Mouse (Mus musculus) CH12.LX (cell line): Measurements from ENCODE around the gene Rasa4. TPM values are rescaled to one million over a fixed set of nuclear protein-coding genes. Genes with fewer than 3 reads are reported as not detected.

Experiments used
- DNase-seq: peaks from one replicate; pipeline ENCODE4 v3.0.0-alpha.2; 2013; ENCODE audit errors: extremely low read depth
- H3K27ac ChIP-seq: 2 replicates; pipeline ENCODE4 v1.5.1; 2012; ENCODE audit warnings: low read depth, mild to moderate bottlenecking, control low read depth, moderate library complexity; ENCODE audit not compliant: insufficient read depth
- H3K27me3 ChIP-seq: replicated peaks from 2 replicates; pipeline ENCODE3; 2012; ENCODE audit warnings: inconsistent platforms
- H3K36me3 ChIP-seq, 2 experiments: replicated peaks in 1 of 2; 2 replicates each; pipeline versions ENCODE3 to v1.6.1; 2012; ENCODE audit warnings: inconsistent platforms in 1 of 2, low read length in 1 of 2, mild to moderate bottlenecking in 1 of 2, mixed read lengths in 1 of 2, moderate library complexity in 1 of 2; ENCODE audit not compliant: control insufficient read depth in 1 of 2, insufficient read depth in 1 of 2
- H3K4me1 ChIP-seq, 2 experiments: 2 replicates each; pipeline ENCODE4 v1.6.1; 2012; ENCODE audit warnings: inconsistent platforms in 1 of 2, moderate library complexity in 1 of 2; ENCODE audit not compliant: insufficient read depth in 2 of 2, control insufficient read depth in 1 of 2
- H3K4me2 ChIP-seq: 2 replicates; pipeline ENCODE4 v1.6.1; 2012; ENCODE audit warnings: low read depth, mild to moderate bottlenecking, control low read depth; ENCODE audit not compliant: poor library complexity, insufficient read depth, severe bottlenecking
- H3K4me3 ChIP-seq, 3 experiments: fragments of 150-350 bp in 1 of 3; sonication (generic) in 1 of 3; replicated peaks in 1 of 3; 2 replicates each; pipeline versions ENCODE3 to v1.5.1; 2011 to 2012; ENCODE audit warnings: low read depth in 2 of 3, low read length in 2 of 3, mild to moderate bottlenecking in 2 of 3, moderate library complexity in 2 of 3, control low read depth in 1 of 3, improper control_type of control experiment in 1 of 3, inconsistent platforms in 1 of 3, mixed read lengths in 1 of 3; ENCODE audit not compliant: poor library complexity in 1 of 3
- H3K79me2 ChIP-seq: replicated peaks from 2 replicates; pipeline ENCODE4 v1.6.1; 2012; ENCODE audit warnings: mild to moderate bottlenecking, moderate library complexity; ENCODE audit not compliant: control insufficient read depth, poor library complexity, insufficient read depth, severe bottlenecking; ENCODE audit errors: extremely low read depth
- H3K9ac ChIP-seq: 2 replicates; pipeline ENCODE4 v1.6.1; 2012; ENCODE audit warnings: low read depth, mild to moderate bottlenecking, control low read depth, moderate library complexity; ENCODE audit not compliant: insufficient read depth
- H3K9me3 ChIP-seq: replicated peaks from 2 replicates; pipeline ENCODE3; 2012; ENCODE audit warnings: low read length, inconsistent platforms, mixed read lengths
- BHLHE40 ChIP-seq: IDR thresholded peaks from 2 replicates; pipeline ENCODE4 v1.6.1; 2011; ENCODE audit warnings: mild to moderate bottlenecking, low read depth, low read length, improper control_type of control experiment
- CTCF ChIP-seq, 2 experiments: IDR thresholded peaks in 1 of 2; conservative IDR thresholded peaks in 1 of 2; 2 replicates each; pipeline ENCODE4 v1.5.1; 2011 to 2012; ENCODE audit warnings: low read depth in 2 of 2, low read length in 2 of 2, improper control_type of control experiment in 1 of 2, inconsistent platforms in 1 of 2, mild to moderate bottlenecking in 1 of 2, moderate library complexity in 1 of 2
- ELF1 ChIP-seq: IDR thresholded peaks from 2 replicates; pipeline ENCODE4 v1.6.1; 2014; ENCODE audit warnings: low read depth, mild to moderate bottlenecking, inconsistent platforms, low read length, improper control_type of control experiment
- EP300 ChIP-seq: IDR thresholded peaks from 2 replicates; pipeline ENCODE4 v1.6.1; 2011; ENCODE audit warnings: low read length, improper control_type of control experiment
- GABPA ChIP-seq: IDR thresholded peaks from 2 replicates; pipeline ENCODE4 v1.6.1; 2012; ENCODE audit warnings: low read depth, low read length, improper control_type of control experiment, inconsistent platforms; ENCODE audit not compliant: insufficient replicate concordance
- HCFC1 ChIP-seq: IDR thresholded peaks from 2 replicates; pipeline ENCODE4 v1.6.1; 2012; ENCODE audit warnings: low read depth, mild to moderate bottlenecking, inconsistent platforms, low read length, improper control_type of control experiment
- IRF4 ChIP-seq: IDR thresholded peaks from 2 replicates; pipeline ENCODE4 v1.6.1; 2014; ENCODE audit warnings: low read depth, mild to moderate bottlenecking, inconsistent platforms, low read length, improper control_type of control experiment
- NELFE ChIP-seq: IDR thresholded peaks from 2 replicates; pipeline ENCODE4 v1.6.1; 2011; ENCODE audit warnings: low read depth, low read length, improper control_type of control experiment
- PAX5 ChIP-seq: IDR thresholded peaks from 2 replicates; pipeline ENCODE4 v1.6.1; 2012; ENCODE audit warnings: low read length, inconsistent platforms, mixed read lengths
- POLR2A ChIP-seq: IDR thresholded peaks from 2 replicates; pipeline ENCODE4 v1.6.1; 2011; ENCODE audit warnings: low read depth, mild to moderate bottlenecking, improper control_type of control experiment, low read length
- POLR2AphosphoS2 ChIP-seq: IDR thresholded peaks from 2 replicates; pipeline ENCODE4 v1.6.1; 2011; ENCODE audit warnings: low read depth, low read length, improper control_type of control experiment
- RAD21 ChIP-seq: IDR thresholded peaks from 2 replicates; pipeline ENCODE4 v1.6.1; 2011; ENCODE audit warnings: low read depth, mild to moderate bottlenecking, low read length, improper control_type of control experiment, moderate library complexity
- RCOR1 ChIP-seq: conservative IDR thresholded peaks from 2 replicates; pipeline ENCODE4 v1.6.1; 2012; ENCODE audit warnings: low read depth, mild to moderate bottlenecking, inconsistent platforms, low read length, improper control_type of control experiment
- SIN3A ChIP-seq: IDR thresholded peaks from 2 replicates; pipeline ENCODE4 v1.6.1; 2012; ENCODE audit warnings: low read length, improper control_type of control experiment, inconsistent platforms
- SMC3 ChIP-seq: IDR thresholded peaks from 2 replicates; pipeline ENCODE4 v1.6.1; 2011; ENCODE audit warnings: low read depth, low read length, improper control_type of control experiment
- TCF12 ChIP-seq: IDR thresholded peaks from 2 replicates; pipeline ENCODE4 v1.6.1; 2014; ENCODE audit warnings: low read depth, mild to moderate bottlenecking, inconsistent platforms, low read length, improper control_type of control experiment
- UBTF ChIP-seq: IDR thresholded peaks from 2 replicates; pipeline ENCODE4 v1.6.1; 2012; ENCODE audit warnings: low read depth, mild to moderate bottlenecking, inconsistent platforms, low read length, improper control_type of control experiment, moderate library complexity
- USF1 ChIP-seq: IDR thresholded peaks from 2 replicates; pipeline ENCODE4 v1.6.1; 2014; ENCODE audit warnings: low read depth, mild to moderate bottlenecking, inconsistent platforms, low read length, improper control_type of control experiment
- ZC3H11A ChIP-seq: IDR thresholded peaks from 2 replicates; pipeline ENCODE4 v1.6.1; 2012; ENCODE audit warnings: low read depth, mild to moderate bottlenecking, inconsistent platforms, low read length, improper control_type of control experiment
- ZMIZ1 ChIP-seq: IDR thresholded peaks from 2 replicates; pipeline ENCODE4 v1.6.1; 2012; ENCODE audit warnings: low read depth, mild to moderate bottlenecking, inconsistent platforms, low read length, improper control_type of control experiment
- dilution Hi-C: fragments of 300-500 bp; cut with MboI; formaldehyde crosslinking; loops from 2 replicates; pipeline ENCODE4 v1.14.3; 2020; ENCODE audit warnings: low sequenced_read_pairs; ENCODE audit not compliant: extremely low pct_unique_long_range_greater_than_20kb, extremely low pct_ligation_motif_present
- in situ Hi-C: fragments of 300-500 bp; cut with MboI; formaldehyde crosslinking; loops from 3 replicates; pipeline ENCODE4 v1.14.3; 2019; ENCODE audit warnings: low sequenced_read_pairs, low pct_ligation_motif_present, low pct_unique_long_range_greater_than_20kb, mixed read lengths
- polyA plus RNA-seq: library from polyadenylated mRNA; unstranded; fragments of >175 nt; gene quantifications from 2 replicates; pipeline ENCODE4 v1.2.1, GENCODE M21; 2012; ENCODE audit warnings: low read depth; ENCODE audit not compliant: insufficient read length
- total RNA-seq, 2 experiments: library from RNA; depleted of rRNA; stranded (reverse); fragments of 300-350 nt in 1 of 2; fragments of >200 nt in 1 of 2; gene quantifications; 2 replicates each; pipeline ENCODE4 v1.2.3; 2012 to 2014

Rasa4 gene
- total and polyA plus RNA-seq, 3 experiments: 0.07 to 1.3 (median 0.16) TPM

GRCm38 (mm10) chr5:136139393-136139792, 55.7 kb downstream of the Rasa4 start:
- no peaks in the 10 kb centered on the region for H3K27me3 ChIP-seq
- peaks cover 11% of the 10 kb centered on the region for H3K79me2 ChIP-seq
- H3K4me2 ChIP-seq: no peak overlapping the region
- H3K27ac ChIP-seq: no peak overlapping the region
- in situ Hi-C loops (loop anchor here (5.0 kb wide), 2 partner anchors 38 to 57 kb away; partner anchors contain the start of gene Rasa4), dilution Hi-C loops (no loop called here)
- no peak overlapping the region for H3K4me3 ChIP-seq
- TF ChIP-seq HCFC1 (no peak), RCOR1 (no peak), BHLHE40 (no peak), EP300 (no peak), PAX5 (no peak), POLR2A (no peak), IRF4 (no peak), TCF12 (no peak), UBTF (no peak), RAD21 (no peak)
- DNase-seq: no peak
- peaks cover 27 to 49% of the 10 kb centered on the region in 2 experiments for H3K36me3 ChIP-seq
- peaks cover 7% of the 10 kb centered on the region for H3K9me3 ChIP-seq
- H3K9ac ChIP-seq: no peak overlapping the region
- peaks cover 6 to 19% of the 10 kb centered on the region in 2 experiments for H3K4me1 ChIP-seq

GRCm38 (mm10) chr5:136140057-136140482, 56.4 kb downstream of the Rasa4 start:
- TF ChIP-seq POLR2AphosphoS2: no peak
- TF ChIP-seq CTCF (conservative IDR thresholded peaks at IDR 0.05 in 1 of 2, IDR thresholded peaks at IDR 0.05 in 1 of 2; ENCODE audit: low read depth in 2 of 2, low read length in 2 of 2): no peak
- TF ChIP-seq RCOR1: no peak
- no peak for TF ChIP-seq SIN3A
- no peak for TF ChIP-seq HCFC1
- TF ChIP-seq PAX5: no peak
- no peak for TF ChIP-seq RAD21
- no peak for TF ChIP-seq SMC3
- no peak for TF ChIP-seq ELF1
- TF ChIP-seq GABPA: no peak
- no peak for TF ChIP-seq NELFE
- no peak for TF ChIP-seq USF1
- no peak for TF ChIP-seq ZMIZ1
- no peak for TF ChIP-seq ZC3H11A
- Histone ChIP-seq H3K4me3 (no peak overlapping the region), H3K4me1 (peaks cover 1 to 13% of the 10 kb centered on the region in 2 experiments; a peak in 3 of 4 replicates), H3K79me2 (peaks cover 8% of the 10 kb centered on the region), H3K4me2 (no peak overlapping the region), H3K9me3 (peaks cover 7% of the 10 kb centered on the region), H3K36me3 (peaks cover 27 to 44% of the 10 kb centered on the region in 2 experiments), H3K27ac (no peak overlapping the region), H3K9ac (no peak overlapping the region), H3K27me3 (no peaks in the 10 kb centered on the region)
- no peak for DNase-seq
- dilution Hi-C loops: no loop called here
- in situ Hi-C loops: no loop called here
